Mouse (Mus musculus) C2C12 (cell line): ENCODE data around the gene Celf1. TPM values are rescaled to one million over a fixed set of nuclear protein-coding genes. Genes with fewer than 3 reads are reported as not detected.

Experiments used
- H3K27me3 ChIP-seq: one replicate; pipeline ENCODE4 v1.6.1; 2011; ENCODE audit not compliant: control insufficient read depth, insufficient read depth, insufficient read length
- H3K36me3 ChIP-seq: one replicate; pipeline ENCODE4 v1.6.1; 2011; ENCODE audit not compliant: control insufficient read depth, insufficient read depth
- H3K4me3 ChIP-seq: one replicate; pipeline ENCODE4 v1.5.1; 2011; ENCODE audit warnings: mild to moderate bottlenecking, control low read depth; ENCODE audit not compliant: poor library complexity, insufficient read depth, severe bottlenecking
- H3K79me2 ChIP-seq: one replicate; pipeline ENCODE4 v1.6.1; 2011; ENCODE audit not compliant: control insufficient read depth, insufficient read depth
- H3K79me3 ChIP-seq: one replicate; pipeline ENCODE4 v1.6.1; 2011; ENCODE audit warnings: low read depth, control low read depth
- H3ac ChIP-seq: one replicate; pipeline ENCODE3; 2011; ENCODE audit warnings: low read depth; ENCODE audit not compliant: control insufficient read depth, insufficient read length
- CEBPB ChIP-seq: IDR thresholded peaks from one replicate; pipeline ENCODE4 v1.6.1; 2011; ENCODE audit warnings: low read depth, mild to moderate bottlenecking, control low read depth, moderate library complexity
- CTCF ChIP-seq: IDR thresholded peaks from one replicate; pipeline ENCODE4 v1.5.1; 2011; ENCODE audit not compliant: control insufficient read depth, insufficient read depth, insufficient read length
- FOSL1 ChIP-seq: IDR thresholded peaks from one replicate; pipeline ENCODE4 v1.8.0; 2011; ENCODE audit warnings: mild to moderate bottlenecking, low read length; ENCODE audit not compliant: poor library complexity, insufficient read depth, severe bottlenecking
- MAX ChIP-seq: IDR thresholded peaks from one replicate; pipeline ENCODE4 v1.6.1; 2011; ENCODE audit warnings: mild to moderate bottlenecking, control low read depth
- MYOD1 ChIP-seq: IDR thresholded peaks from one replicate; pipeline ENCODE4 v1.6.1; 2011; ENCODE audit warnings: low read depth; ENCODE audit not compliant: control insufficient read depth, insufficient read length
- MYOG ChIP-seq: IDR thresholded peaks from one replicate; pipeline ENCODE4 v1.6.1; 2011; ENCODE audit not compliant: control insufficient read depth, insufficient read length; ENCODE audit errors: extremely low read depth
- USF1 ChIP-seq: IDR thresholded peaks from one replicate; pipeline ENCODE4 v1.6.1; 2011; ENCODE audit warnings: low read depth, mild to moderate bottlenecking, control low read depth, moderate library complexity
- polyA plus RNA-seq: library from polyadenylated mRNA; unstranded; fragments of >200 nt; fragmentation: generic; extraction: Trizol; gene quantifications from one replicate; pipeline ENCODE4 v1.2.1, GENCODE M21; 2012; ENCODE audit warnings: missing spikeins

Celf1 gene
- polyA plus RNA-seq, 1 experiment: 34.8 TPM

GRCm38 (mm10) chr2:90931829-90932228, 8.4 kb upstream of the Celf1 start:
- no peak overlapping the region for H3ac ChIP-seq
- H3K79me2 ChIP-seq: no peaks in the 10 kb centered on the region
- no peak overlapping the region for H3K4me3 ChIP-seq
- H3K36me3 ChIP-seq: no peaks in the 10 kb centered on the region
- TF ChIP-seq CTCF (no peak), USF1 (no peak), MYOG (no peak), CEBPB (no peak), MAX (no peak), MYOD1 (no peak), FOSL1 (no peak)
- H3K27me3 ChIP-seq: peaks cover 3% of the 10 kb centered on the region
- no peaks in the 10 kb centered on the region for H3K79me3 ChIP-seq

DNA sequence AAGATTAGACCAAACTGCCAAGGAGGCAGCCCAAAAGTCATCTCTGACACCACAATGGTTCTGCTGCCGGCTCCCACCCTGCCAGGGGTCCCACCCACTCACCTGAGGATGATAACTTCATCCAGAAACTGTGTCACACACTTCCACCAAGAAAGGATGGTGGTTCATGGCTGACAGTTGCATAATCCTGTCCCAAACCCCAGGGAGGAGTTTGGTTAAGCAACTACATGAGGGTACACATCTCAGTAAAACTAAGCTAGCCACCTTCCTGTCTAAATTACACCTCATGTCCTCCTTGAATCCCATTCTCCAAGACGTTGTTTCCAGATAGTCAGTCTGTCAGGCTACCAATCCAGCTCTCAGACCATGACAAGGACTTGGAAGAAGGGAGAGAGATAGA, 7.9 kb upstream of the Celf1 start:
- no peak overlapping the region for H3K4me3 ChIP-seq
- H3K79me3 ChIP-seq: no peaks in the 10 kb centered on the region
- peaks cover 3% of the 10 kb centered on the region for H3K27me3 ChIP-seq
- H3K79me2 ChIP-seq: no peaks in the 10 kb centered on the region
- no peak overlapping the region for H3ac ChIP-seq
- no peaks in the 10 kb centered on the region for H3K36me3 ChIP-seq
- no peak for TF ChIP-seq CTCF
- TF ChIP-seq MYOG: no peak
- TF ChIP-seq MAX: no peak
- TF ChIP-seq USF1: no peak
- TF ChIP-seq FOSL1: no peak
- no peak for TF ChIP-seq MYOD1
- TF ChIP-seq CEBPB: no peak

GRCm38 (mm10) chr2:90938362-90938761, 1.8 kb upstream of the Celf1 start:
- TF ChIP-seq USF1: no peak
- TF ChIP-seq MYOG: no peak
- TF ChIP-seq MAX: no peak
- TF ChIP-seq CEBPB: no peak
- no peak for TF ChIP-seq FOSL1
- no peak for TF ChIP-seq CTCF
- TF ChIP-seq MYOD1: no peak
- Histone ChIP-seq H3K27me3 (no peaks in the 10 kb centered on the region), H3K79me2 (peaks cover 35% of the 10 kb centered on the region), H3ac (no peak overlapping the region), H3K79me3 (peaks cover 29% of the 10 kb centered on the region), H3K36me3 (peaks cover 16% of the 10 kb centered on the region), H3K4me3 (no peak overlapping the region)

- H3K36me3 ChIP-seq: peaks cover 18% of the 10 kb centered on the region
- H3K79me3 ChIP-seq: peaks cover 43% of the 10 kb centered on the region
- no peak for TF ChIP-seq USF1
- TF ChIP-seq CEBPB: no peak
- no peak for TF ChIP-seq FOSL1
- TF ChIP-seq MAX: no peak
- no peak for TF ChIP-seq CTCF
- TF ChIP-seq MYOG: no peak
- no peak for TF ChIP-seq MYOD1
- peak overlapping the region; percentile 39 for H3K4me3 ChIP-seq
- no peaks in the 10 kb centered on the region for H3K27me3 ChIP-seq
- peaks cover 49% of the 10 kb centered on the region for H3K79me2 ChIP-seq
- peak overlapping the region; percentile 19 for H3ac ChIP-seq
Measured at GRCm38 (mm10) chr2:90939750-90940149, 432 bp upstream of the Celf1 start.

DNA sequence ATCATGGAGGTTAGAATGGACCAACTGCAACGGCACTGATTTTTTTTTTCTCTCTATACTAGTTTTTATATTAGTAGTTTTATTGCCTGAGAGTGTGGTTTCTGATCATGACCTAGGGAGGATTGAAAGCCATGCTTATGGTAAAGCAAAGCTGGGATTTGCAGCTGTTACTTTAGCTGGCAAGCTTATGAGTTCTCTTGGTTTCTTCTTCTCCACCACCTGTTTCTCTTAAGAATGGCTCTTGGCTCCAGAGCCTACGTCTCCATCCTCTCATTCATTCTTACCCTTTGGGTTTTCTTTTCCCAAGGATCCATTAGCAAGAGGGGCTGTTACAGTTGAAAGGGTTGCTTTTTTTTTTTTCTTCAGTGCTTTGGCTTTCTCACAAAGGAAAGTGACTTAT, 1.6 kb downstream of the Celf1 start:
- Histone ChIP-seq H3ac (no peak overlapping the region), H3K4me3 (peak overlapping the region; percentile 77), H3K36me3 (peaks cover 18% of the 10 kb centered on the region), H3K27me3 (no peaks in the 10 kb centered on the region), H3K79me2 (peaks cover 69% of the 10 kb centered on the region), H3K79me3 (peaks cover 63% of the 10 kb centered on the region)
- TF ChIP-seq CTCF: no peak
- peak; percentile 44 for TF ChIP-seq MYOD1

DNA sequence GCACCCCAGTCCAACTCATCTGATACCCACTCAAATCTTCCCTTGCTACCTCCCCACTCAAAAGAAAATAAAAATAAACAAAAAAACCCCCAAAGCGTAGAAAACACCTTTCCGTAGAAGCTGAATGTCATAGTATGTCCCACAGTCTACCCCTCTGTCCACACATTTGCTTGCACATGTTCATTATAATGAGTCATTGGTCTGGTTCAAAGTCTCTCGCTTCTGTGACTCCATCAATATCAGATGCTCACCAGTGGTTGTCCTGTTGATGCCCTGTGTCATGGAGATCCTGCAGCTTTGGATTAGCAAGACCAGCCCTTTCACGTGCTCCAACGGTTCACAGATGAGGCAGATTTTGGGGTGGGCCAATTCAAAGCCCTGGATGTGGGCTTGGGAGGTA, 10.0 kb downstream of the Celf1 start:
- Histone ChIP-seq H3K79me2 (peaks cover 100% of the 10 kb centered on the region), H3K36me3 (peaks cover 18% of the 10 kb centered on the region), H3ac (no peak overlapping the region), H3K27me3 (no peaks in the 10 kb centered on the region), H3K4me3 (no peak overlapping the region), H3K79me3 (peaks cover 99% of the 10 kb centered on the region)
- TF ChIP-seq CTCF (no peak), MYOD1 (no peak), CEBPB (no peak), USF1 (no peak), MAX (no peak), MYOG (no peak)
